Mouse (Mus musculus) common myeloid progenitor, adult 5-6 weeks (primary cell): ENCODE data around the gene Tesmin. TPM values are rescaled to one million over a fixed set of nuclear protein-coding genes. Genes with fewer than 3 reads are reported as not detected.

Experiments
- ATAC-seq: replicated peaks from 2 replicates; pipeline ENCODE4 v1.8.0; 2016; ENCODE audit warnings: low read depth, mild to moderate bottlenecking, moderate TSS enrichment, inconsistent platforms; ENCODE audit not compliant: poor library complexity, severe bottlenecking
- total RNA-seq: library from RNA; stranded (forward); fragments of 200-1000, 187-1606 nt; gene quantifications from 2 replicates; pipeline ENCODE4 v1.2.3, GENCODE M21; 2017

Tesmin gene
- total RNA-seq, 1 experiment from 2014 or later, result 1.8 TPM

DNA sequence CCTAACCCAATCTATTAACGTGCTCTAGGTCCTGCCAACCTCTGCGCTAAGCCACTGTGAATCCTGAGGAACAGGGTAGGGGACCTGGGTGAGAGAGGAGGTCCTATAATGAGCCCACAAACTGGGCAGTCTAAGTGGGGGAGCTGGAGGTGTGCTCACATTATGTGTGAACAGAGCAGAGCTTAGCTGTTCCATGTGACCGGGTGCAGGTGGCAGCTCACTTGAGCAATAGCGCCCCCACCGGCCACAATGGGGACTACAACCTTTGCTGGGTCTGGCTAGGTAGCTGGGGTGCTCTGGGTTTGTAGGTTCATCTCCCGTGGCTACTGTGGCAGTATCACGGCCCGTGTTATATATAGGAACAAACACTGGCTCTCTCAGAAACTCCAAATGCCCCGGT, 48.2 kb downstream of the Tesmin start:
- ATAC-seq, result peak; percentile 69

DNA sequence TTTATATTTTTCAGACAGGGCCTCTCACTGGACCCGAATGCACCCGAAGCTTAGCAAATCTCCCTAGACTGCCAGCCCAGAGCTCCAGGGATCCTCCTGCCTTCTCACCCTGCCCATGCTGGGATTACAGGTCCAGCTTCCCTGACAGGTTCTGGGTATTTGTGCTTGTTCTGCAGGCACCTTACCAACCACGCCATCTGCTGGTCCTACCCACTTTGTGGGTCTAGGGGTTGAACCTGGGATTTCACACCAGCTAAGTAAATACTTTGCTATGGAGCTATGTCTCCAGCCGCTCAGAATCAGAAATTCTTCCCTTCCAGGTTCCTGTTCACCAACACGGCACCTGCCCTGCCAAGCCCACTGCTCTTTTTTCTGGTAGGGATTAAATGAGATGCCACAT, 49.3 kb downstream of the Tesmin start:
- no peak for ATAC-seq

DNA sequence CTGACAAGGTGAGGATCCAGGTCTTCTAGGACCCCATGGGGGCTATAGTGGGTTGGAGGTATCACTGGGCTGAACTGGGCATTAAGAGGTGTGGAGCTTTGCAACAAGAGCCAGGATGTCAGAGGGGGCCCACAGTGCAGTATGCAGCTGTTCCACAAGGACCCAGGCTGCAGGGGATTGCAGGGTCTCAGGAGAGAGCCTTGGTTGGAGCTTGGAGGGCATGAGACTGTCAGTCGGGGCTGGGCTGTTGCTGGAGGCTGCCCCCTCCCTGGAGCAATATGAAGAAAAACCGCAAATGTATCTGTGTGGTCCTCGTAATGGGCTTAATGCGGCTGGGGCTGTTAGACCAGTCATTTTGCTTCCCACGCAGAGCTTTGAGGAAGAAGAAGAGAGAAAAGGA, 52.0 kb downstream of the Tesmin start:
- no peak for ATAC-seq

DNA sequence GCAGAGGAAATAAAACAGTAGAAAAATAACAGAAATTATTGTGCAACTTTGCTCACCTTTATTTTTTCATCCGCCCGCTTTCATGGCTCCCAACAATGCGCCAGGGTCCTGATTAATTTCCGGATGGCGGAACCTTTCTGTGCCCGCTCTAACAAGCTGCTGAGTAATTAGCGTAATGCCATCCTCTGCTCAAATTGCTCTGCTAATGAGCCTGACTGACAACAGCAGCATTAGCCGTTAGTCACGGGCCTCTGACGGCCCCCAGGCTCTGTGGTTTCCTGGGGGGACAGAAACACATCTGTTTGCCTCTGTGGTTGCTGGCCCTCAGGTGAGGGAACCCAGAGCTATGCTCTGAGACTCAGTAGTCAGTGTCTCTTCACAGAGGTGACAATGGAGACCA, 52.4 kb downstream of the Tesmin start:
- ATAC-seq, result 0 out of 2 replicates have a peak, but pooled peaks have one; percentile 7

DNA sequence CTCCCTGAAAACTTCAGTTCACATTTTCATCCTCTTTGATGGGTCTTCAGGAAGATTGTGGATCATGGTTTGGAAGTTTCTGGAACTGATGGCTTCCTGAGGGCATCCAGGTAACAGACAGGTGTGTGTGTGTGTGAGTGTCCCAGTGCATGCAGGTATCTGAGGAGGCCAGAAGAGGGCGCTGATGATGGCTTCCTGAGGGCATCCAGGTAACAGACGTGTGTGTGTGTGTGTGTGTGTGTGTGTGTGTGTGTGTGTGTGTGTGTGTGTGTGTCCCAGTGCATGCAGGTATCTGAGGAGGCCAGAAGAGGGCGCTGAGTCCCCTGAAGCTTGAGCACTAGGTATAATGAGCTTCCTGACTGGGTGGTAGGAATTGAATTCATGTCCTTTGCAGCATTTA, 58.7 kb downstream of the Tesmin start:
- ATAC-seq, result no peak

DNA sequence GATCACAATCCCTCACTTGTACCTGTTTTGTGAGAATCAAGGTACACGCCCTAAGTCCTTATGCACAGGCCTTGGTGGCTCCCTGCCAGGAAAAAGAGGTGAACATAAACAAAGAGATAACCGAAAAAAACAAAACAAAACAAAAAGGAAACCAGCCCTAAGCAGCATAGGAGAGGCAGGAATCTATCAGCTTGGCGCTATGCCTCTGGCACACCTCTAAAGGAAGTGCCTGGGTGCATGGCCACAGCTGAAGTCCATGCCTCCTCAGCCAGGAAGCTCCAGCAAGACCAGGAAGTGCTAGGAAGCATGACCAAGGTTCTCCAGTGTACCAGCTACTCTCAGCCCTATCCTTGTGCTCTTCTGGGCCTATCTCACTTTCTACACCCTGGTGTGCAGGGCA, 60.6 kb downstream of the Tesmin start:
- no peak for ATAC-seq

DNA sequence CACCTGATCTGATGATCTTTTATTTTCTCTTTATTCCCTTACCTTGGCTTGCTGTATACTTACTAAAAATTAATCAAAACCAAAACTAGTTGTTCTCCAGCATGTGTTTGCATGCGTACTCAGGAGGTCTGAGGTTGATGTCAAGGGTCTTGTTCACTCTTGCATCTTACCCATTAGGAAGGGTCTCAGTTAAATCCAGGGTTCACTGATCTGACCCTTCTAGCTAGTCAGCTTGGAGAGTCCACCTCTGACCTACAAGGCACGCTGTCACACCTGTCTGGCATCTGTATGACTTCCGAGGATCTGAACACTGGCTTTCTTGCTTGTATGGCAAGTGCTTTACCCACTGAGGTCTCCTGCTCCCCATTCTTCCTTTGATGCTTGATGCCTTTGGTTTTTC, 62.1 kb downstream of the Tesmin start:
- ATAC-seq, result no peak

DNA sequence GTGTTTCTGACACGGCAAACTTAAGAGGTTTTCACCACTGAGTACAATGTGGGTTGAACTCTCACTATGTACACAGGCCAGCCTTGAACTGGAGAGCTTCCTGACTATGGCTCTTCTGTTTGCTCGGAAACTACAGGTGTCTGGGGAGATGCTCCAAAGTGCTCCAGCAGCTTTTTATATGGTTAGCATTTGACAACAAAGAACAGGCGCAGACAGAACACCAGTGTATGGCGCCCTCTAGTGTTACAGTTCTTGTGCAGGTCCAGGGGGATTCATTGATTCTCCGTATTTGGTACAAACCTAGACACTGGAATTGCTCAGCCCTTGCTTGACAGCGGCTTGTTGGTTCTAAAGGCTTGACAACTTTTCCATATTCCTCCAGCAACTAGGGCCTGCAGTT, 62.5 kb downstream of the Tesmin start:
- ATAC-seq, result peak; percentile 67

DNA sequence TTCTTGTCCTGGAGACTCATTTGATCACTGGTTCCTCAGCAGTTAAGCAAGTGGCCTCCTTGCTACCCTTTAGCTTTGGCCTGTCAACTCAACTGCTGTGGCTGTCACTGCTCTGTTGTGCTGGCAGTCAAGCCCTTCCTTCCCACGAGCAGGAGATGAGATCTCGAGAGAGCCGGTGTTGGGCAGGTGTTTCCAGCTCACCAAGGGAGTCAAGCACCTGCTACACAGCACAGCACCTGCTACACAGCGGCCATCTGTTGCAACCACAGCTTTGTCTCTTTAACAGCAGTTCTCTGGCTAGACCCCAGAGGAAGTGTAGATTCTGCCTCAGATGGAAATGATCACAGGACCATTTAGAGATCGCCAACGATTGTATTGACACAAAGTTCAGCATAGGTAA, 63.0 kb downstream of the Tesmin start:
- peak; percentile 30; the same call in 1 of the 2 replicates for ATAC-seq

Other genes starting within 250 kb of the Tesmin start
- 83.3 and 100 TPM in 2 replicates for gene Mrpl21, start 106.0 kb upstream of the Tesmin start, total RNA-seq
- gene Ighmbp2, start 105.8 kb upstream of the Tesmin start, total RNA-seq, result 4.8 TPM in 2 replicates
- gene Cpt1a, start 66.5 kb upstream of the Tesmin start, total RNA-seq, result 46.3 and 51.3 TPM in 2 replicates
- gene Gal, start 25.7 kb downstream of the Tesmin start, total RNA-seq, result not detected in 2 replicates
- gene Ppp6r3, start 186.9 kb downstream of the Tesmin start, total RNA-seq, result 92.6 and 111 TPM in 2 replicates